Mouse (Mus musculus): Measurements from ENCODE around the gene Suds3.

DNA sequence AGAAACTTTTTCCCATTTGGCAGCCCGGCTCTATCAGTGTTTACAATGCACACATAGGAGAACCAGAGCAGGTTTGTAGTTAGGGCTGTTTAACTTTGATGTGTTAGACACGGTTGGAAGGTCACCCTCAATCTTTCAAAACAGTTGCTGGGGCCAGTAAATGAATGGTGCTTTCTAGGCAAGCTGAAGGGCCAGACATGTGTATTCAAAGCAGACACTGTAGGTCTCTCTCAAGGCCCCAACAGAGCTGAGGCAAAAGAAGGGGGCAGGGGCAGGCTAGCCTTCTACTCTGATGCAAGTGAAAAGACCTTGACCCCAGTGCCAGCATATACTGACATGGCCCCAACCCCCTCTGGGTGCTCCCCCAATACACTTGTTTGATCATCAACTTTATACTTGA is 5.7 kb upstream of the Suds3 start:
- TF ChIP-seq CTCF (IDR thresholded peaks at IDR 0.05; ENCODE audit: control insufficient read depth, insufficient read depth, insufficient replicate concordance, low read depth, low read length), result no peak
- no peak for TF ChIP-seq POLR2A (IDR thresholded peaks at IDR 0.05; ENCODE audit: control insufficient read depth, low read depth, low read length)

Measured in testis, adult 2 months (tissue).